12 mouse cellular contexts compared by ENCODE assay signal in the genomic region with DNA sequence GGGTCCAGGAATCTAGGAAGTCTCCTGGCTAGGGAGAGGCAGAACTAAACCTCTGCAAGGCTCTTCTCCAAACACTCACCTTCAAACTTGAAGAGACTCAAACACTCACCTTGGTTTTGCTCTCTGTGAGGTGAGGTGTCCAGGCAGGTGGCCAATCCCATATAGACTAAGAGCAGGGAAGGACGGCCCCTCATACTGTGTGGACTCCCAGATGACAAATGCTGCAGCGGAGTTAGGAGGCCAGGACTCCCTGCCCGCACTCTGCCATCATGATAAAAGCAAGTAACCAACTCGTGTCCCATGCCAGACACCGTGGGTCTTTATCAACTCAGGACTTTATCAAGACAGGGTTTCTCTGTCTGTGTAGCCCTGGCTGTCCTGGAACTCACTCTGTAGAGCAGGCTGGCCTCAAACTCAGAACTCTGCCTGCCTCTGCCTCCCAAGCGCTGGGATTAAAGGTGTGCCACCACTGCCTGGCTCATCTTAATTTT. TPM values are rescaled to one million over a fixed set of nuclear protein-coding genes. Genes with fewer than 3 reads are reported as not detected.
A peak's percentile ranks its signal among the peaks of the same experiment; 100 is the strongest.
DNase-seq lines count a peak whose midpoint lies in the region; ATAC-seq and TF ChIP-seq lines count a peak whose summit lies in the region.
"Had no signal": no experiment of that assay in that cellular context is flagged by ENCODE, and none has a peak within 500 bp of the region (broad histone marks: within the 10 kb centered on the region; RNA-seq: fewer than 3 reads in every experiment).

No protein-coding gene starts in this region.

- TF ChIP-seq CTCF in gastrocnemius, adult 2 months (IDR thresholded peaks at IDR 0.05) = no peak

- intact Hi-C loops in gastrocnemius, adult 2 months (cut with DNase I) = no loop called here
- intact Hi-C loops in gastrocnemius, postnatal 36 days (cut with DNase I) = no loop called here

- H3K27ac ChIP-seq in gastrocnemius, adult 2 months = 0 out of 2 replicates have a peak overlapping the region, but pooled peaks have one; percentile 93
- no peak overlapping the region for H3K27ac ChIP-seq in limb, embryonic 12.5 days
- H3K27ac ChIP-seq in stomach, embryonic 16.5 days (ENCODE audit: low read length) = no peak overlapping the region
- no peak overlapping the region for H3K27ac ChIP-seq in forebrain, embryonic 14.5 days (ENCODE audit: low read depth, low read length)
- H3K27ac ChIP-seq: hindbrain, embryonic 12.5 days had no signal

- ATAC-seq in megakaryocyte, adult 5-6 weeks (ENCODE audit: poor library complexity, severe bottlenecking) = no peak
- ATAC-seq in limb, embryonic 12.5 days (ENCODE audit: insufficient number of reproducible peaks, insufficient read depth, low FRiP score, low TSS enrichment, low read depth) = no peak
- ATAC-seq in stomach, embryonic 16.5 days (ENCODE audit: insufficient read depth, low FRiP score) = no peak
- no peak for ATAC-seq in forebrain, embryonic 14.5 days

- no peaks in the 10 kb centered on the region for H3K9me3 ChIP-seq in megakaryocyte, embryonic 14.5 days
- no peaks in the 10 kb centered on the region for H3K9me3 ChIP-seq in limb, embryonic 12.5 days
- H3K9me3 ChIP-seq in stomach, embryonic 16.5 days (replicated peaks; ENCODE audit: control insufficient read depth, low read length) = no peaks in the 10 kb centered on the region
- no peaks in the 10 kb centered on the region for H3K9me3 ChIP-seq in forebrain, embryonic 14.5 days (replicated peaks; ENCODE audit: control insufficient read depth, low read length)
- H3K9me3 ChIP-seq: hindbrain, embryonic 12.5 days had no signal

- no peak overlapping the region for H3K9ac ChIP-seq in limb, embryonic 12.5 days (replicated peaks)
- H3K9ac ChIP-seq in stomach, embryonic 16.5 days (ENCODE audit: low read length) = no peak overlapping the region; the same call in 1 of the 2 replicates
- H3K9ac ChIP-seq in forebrain, embryonic 14.5 days (ENCODE audit: low read length) = no peak overlapping the region

- peaks cover 37% of the 10 kb centered on the region for H3K36me3 ChIP-seq in megakaryocyte, embryonic 14.5 days (replicated peaks; ENCODE audit: low read length)
- H3K36me3 ChIP-seq in limb, embryonic 12.5 days = 0 out of 2 replicates have a peak, but pooled peaks cover 7% of the 10 kb centered on the region
- no peaks in the 10 kb centered on the region for H3K36me3 ChIP-seq in stomach, embryonic 16.5 days (ENCODE audit: control insufficient read depth, insufficient read depth, low read length)
- H3K36me3 ChIP-seq in forebrain, embryonic 14.5 days (ENCODE audit: control insufficient read depth, insufficient read depth, low read length) = no peaks in the 10 kb centered on the region
- H3K36me3 ChIP-seq: hindbrain, embryonic 12.5 days had no signal

- no peaks in the 10 kb centered on the region for H3K27me3 ChIP-seq in megakaryocyte, embryonic 14.5 days (replicated peaks)
- no peaks in the 10 kb centered on the region for H3K27me3 ChIP-seq in limb, embryonic 12.5 days
- no peaks in the 10 kb centered on the region for H3K27me3 ChIP-seq in stomach, embryonic 16.5 days (ENCODE audit: control insufficient read depth, insufficient read depth, low read length)
- H3K27me3 ChIP-seq in forebrain, embryonic 14.5 days (replicated peaks; ENCODE audit: control insufficient read depth, insufficient read depth, low read length) = no peaks in the 10 kb centered on the region
- H3K27me3 ChIP-seq: hindbrain, embryonic 12.5 days had no signal

- peak overlapping the region; percentile 69; the same call in 1 of the 2 replicates for H3K4me2 ChIP-seq in limb, embryonic 12.5 days
- no peak overlapping the region for H3K4me2 ChIP-seq in stomach, embryonic 16.5 days (ENCODE audit: low read depth, low read length)
- no peak overlapping the region for H3K4me2 ChIP-seq in forebrain, embryonic 14.5 days (ENCODE audit: low read length)

- H3K4me3 ChIP-seq in gastrocnemius, adult 2 months = no peak overlapping the region
- peak overlapping the region; percentile 11 for H3K4me3 ChIP-seq in megakaryocyte, embryonic 14.5 days (replicated peaks)
- H3K4me3 ChIP-seq in limb, embryonic 12.5 days (replicated peaks) = peak overlapping the region; percentile 62; the same call in 1 of the 2 replicates
- H3K4me3 ChIP-seq in stomach, embryonic 16.5 days (replicated peaks; ENCODE audit: low read length) = peak overlapping the region; percentile 69; the same call in 1 of the 2 replicates
- H3K4me3 ChIP-seq in forebrain, embryonic 14.5 days (ENCODE audit: low read depth, low read length) = no peak overlapping the region

- DNase-seq in gastrocnemius, adult 2 months = no peak
- no peak for DNase-seq in gastrocnemius, postnatal 36 days
- DNase-seq in right cerebral cortex, postnatal 4 days = no peak
- DNase-seq in forebrain, embryonic 14.5 days (ENCODE audit: low spot score) = no peak
- DNase-seq: adrenal gland, postnatal 25 days; kidney, adult 2 months; layer of hippocampus, postnatal 36 days had no signal

- 89% methylated on average over 6 of the region's 6 CpGs for WGBS in limb, embryonic 12.5 days
- 80% methylated on average over 6 of the region's 6 CpGs for WGBS in stomach, embryonic 16.5 days
- WGBS in forebrain, embryonic 14.5 days = 87% methylated on average over 6 of the region's 6 CpGs

- H3K4me1 ChIP-seq in megakaryocyte, embryonic 14.5 days = peaks cover 56% of the 10 kb centered on the region
- H3K4me1 ChIP-seq in limb, embryonic 12.5 days (replicated peaks) = peaks cover 30% of the 10 kb centered on the region
- H3K4me1 ChIP-seq in stomach, embryonic 16.5 days (ENCODE audit: control insufficient read depth, insufficient read depth, low read length) = peaks cover 16% of the 10 kb centered on the region
- H3K4me1 ChIP-seq in forebrain, embryonic 14.5 days (ENCODE audit: control insufficient read depth, insufficient read depth, low read length) = peaks cover 11% of the 10 kb centered on the region

RNA-seq across cellular contexts. Expression of a gene that starts 1.6 kb away (rescaled TPM):
- total RNA-seq in gastrocnemius, adult 2 months (2021) = 10 to 100 TPM; 30.2 to 32.9 TPM
- 10 to 100 TPM; 29.0 to 30.8 TPM for total RNA-seq in gastrocnemius, postnatal 36 days (2021)
- 150 and 186 TPM in 2 replicates for polyA plus RNA-seq in megakaryocyte, embryonic 14.5 days (2012; ENCODE audit: insufficient read depth, low replicate concordance)
- total RNA-seq in megakaryocyte, adult 5-6 weeks (2015) = 41.4 and 46.3 TPM in 2 replicates
- 54.2 and 56.8 TPM in 2 replicates for total RNA-seq in megakaryocyte, adult 5-6 weeks (2017)
- polyA plus RNA-seq in limb, embryonic 12.5 days (2016; fragmentation: Nextera tagmentation; extraction: Ambion mirVana) = 60.6 and 69.7 TPM in 2 replicates
- 55.7 TPM in 2 replicates for polyA plus RNA-seq in stomach, embryonic 16.5 days (2015; fragmentation: Nextera tagmentation; extraction: Ambion mirVana)
- polyA plus RNA-seq in forebrain, embryonic 14.5 days (2014; fragmentation: Nextera tagmentation; extraction: Ambion mirVana) = 70.4 and 71.8 TPM in 2 replicates

RNA-seq across cellular contexts. Expression of a gene that starts 1.8 kb away (rescaled TPM):
- total RNA-seq in gastrocnemius, adult 2 months (2021) = 10 to 100 TPM in 1 of 2 experiments, 1 to 10 TPM in 1; 8.1 to 11.0 TPM
- 1 to 10 TPM; 8.0 to 8.8 TPM for total RNA-seq in gastrocnemius, postnatal 36 days (2021)
- 91.5 and 106 TPM in 2 replicates for polyA plus RNA-seq in megakaryocyte, embryonic 14.5 days (2012; ENCODE audit: insufficient read depth, low replicate concordance)
- total RNA-seq in megakaryocyte, adult 5-6 weeks (2015) = 6.6 and 8.9 TPM in 2 replicates
- total RNA-seq in megakaryocyte, adult 5-6 weeks (2017) = 5.4 TPM in 2 replicates
- 21.2 and 21.7 TPM in 2 replicates for polyA plus RNA-seq in limb, embryonic 12.5 days (2016; fragmentation: Nextera tagmentation; extraction: Ambion mirVana)
- polyA plus RNA-seq in stomach, embryonic 16.5 days (2015; fragmentation: Nextera tagmentation; extraction: Ambion mirVana) = 24.7 and 27.4 TPM in 2 replicates
- polyA plus RNA-seq in forebrain, embryonic 14.5 days (2014; fragmentation: Nextera tagmentation; extraction: Ambion mirVana) = 12.0 and 13.4 TPM in 2 replicates

RNA-seq across cellular contexts. Expression of a gene that starts 8.0 kb away (rescaled TPM):
- 10 to 100 TPM; 12.8 to 16.1 TPM for total RNA-seq in gastrocnemius, adult 2 months (2021)
- total RNA-seq in gastrocnemius, postnatal 36 days (2021) = 10 to 100 TPM; 11.3 to 14.1 TPM
- polyA plus RNA-seq in megakaryocyte, embryonic 14.5 days (2012; ENCODE audit: insufficient read depth, low replicate concordance) = 63.6 and 73.6 TPM in 2 replicates
- 15.4 and 16.3 TPM in 2 replicates for total RNA-seq in megakaryocyte, adult 5-6 weeks (2015)
- 1.9 and 3.0 TPM in 2 replicates for total RNA-seq in megakaryocyte, adult 5-6 weeks (2017)
- 15.0 and 16.2 TPM in 2 replicates for polyA plus RNA-seq in limb, embryonic 12.5 days (2016; fragmentation: Nextera tagmentation; extraction: Ambion mirVana)
- polyA plus RNA-seq in stomach, embryonic 16.5 days (2015; fragmentation: Nextera tagmentation; extraction: Ambion mirVana) = 8.3 and 8.7 TPM in 2 replicates
- 13.6 and 16.0 TPM in 2 replicates for polyA plus RNA-seq in forebrain, embryonic 14.5 days (2014; fragmentation: Nextera tagmentation; extraction: Ambion mirVana)

RNA-seq across cellular contexts. Expression of a gene that starts 31.3 kb away (rescaled TPM):
- total RNA-seq in gastrocnemius, adult 2 months (2021) = 10 to 100 TPM in 1 of 2 experiments, 1 to 10 TPM in 1; 7.2 to 20.2 TPM
- 10 to 100 TPM; 17.3 to 20.9 TPM for total RNA-seq in gastrocnemius, postnatal 36 days (2021)
- 1.7 TPM in 1 of 2 replicates, not detected in the other for polyA plus RNA-seq in megakaryocyte, embryonic 14.5 days (2012; ENCODE audit: insufficient read depth, low replicate concordance)
- 4.5 and 5.8 TPM in 2 replicates for total RNA-seq in megakaryocyte, adult 5-6 weeks (2015)
- 7.8 and 18.1 TPM in 2 replicates for total RNA-seq in megakaryocyte, adult 5-6 weeks (2017)
- polyA plus RNA-seq in limb, embryonic 12.5 days (2016; fragmentation: Nextera tagmentation; extraction: Ambion mirVana) = 261 and 271 TPM in 2 replicates
- 388 and 395 TPM in 2 replicates for polyA plus RNA-seq in stomach, embryonic 16.5 days (2015; fragmentation: Nextera tagmentation; extraction: Ambion mirVana)
- polyA plus RNA-seq in forebrain, embryonic 14.5 days (2014; fragmentation: Nextera tagmentation; extraction: Ambion mirVana) = 67.4 and 73.9 TPM in 2 replicates

RNA-seq across cellular contexts. Expression of a gene that starts 42.9 kb away (rescaled TPM):
- total RNA-seq in gastrocnemius, adult 2 months (2021) = 10 to 100 TPM; 22.6 to 25.5 TPM
- total RNA-seq in gastrocnemius, postnatal 36 days (2021) = 10 to 100 TPM; 20.6 to 21.8 TPM
- polyA plus RNA-seq in megakaryocyte, embryonic 14.5 days (2012; ENCODE audit: insufficient read depth, low replicate concordance) = 26.5 and 83.1 TPM in 2 replicates
- total RNA-seq in megakaryocyte, adult 5-6 weeks (2015) = 77.1 and 78.6 TPM in 2 replicates
- 12.7 and 14.1 TPM in 2 replicates for total RNA-seq in megakaryocyte, adult 5-6 weeks (2017)
- polyA plus RNA-seq in limb, embryonic 12.5 days (2016; fragmentation: Nextera tagmentation; extraction: Ambion mirVana) = 20.8 and 21.4 TPM in 2 replicates
- 63.6 and 68.0 TPM in 2 replicates for polyA plus RNA-seq in stomach, embryonic 16.5 days (2015; fragmentation: Nextera tagmentation; extraction: Ambion mirVana)
- polyA plus RNA-seq in forebrain, embryonic 14.5 days (2014; fragmentation: Nextera tagmentation; extraction: Ambion mirVana) = 11.4 and 14.7 TPM in 2 replicates

Comparison
In these comparisons a context has a peak if more than half of its experiments do, and no peak if none do; other contexts are left out.
1. H3K4me3 ChIP-seq: peak in megakaryocyte, embryonic 14.5 days (single experiment), limb, embryonic 12.5 days (single experiment) and stomach, embryonic 16.5 days (single experiment); none in gastrocnemius, adult 2 months (single experiment) and forebrain, embryonic 14.5 days (single experiment).